Mouse (Mus musculus) MEL (cell line): ENCODE measurements around the gene Fam69a.
A peak's percentile ranks its signal among the peaks of the same experiment; 100 is the strongest.

Experiments
- BHLHE40 ChIP-seq: IDR thresholded peaks from 2 replicates; pipeline ENCODE4 v1.6.1; 2012; ENCODE audit warnings: low read depth, mild to moderate bottlenecking, inconsistent platforms, low read length, improper control_type of control experiment, borderline replicate concordance
- CTCF ChIP-seq, 3 experiments: IDR thresholded peaks in 2 of 3; conservative IDR thresholded peaks in 1 of 3; 2 replicates each; pipeline ENCODE4 v1.5.1; 2011 to 2012; ENCODE audit warnings: low read length in 3 of 3, low read depth in 2 of 3, mild to moderate bottlenecking in 2 of 3, improper control_type of control experiment in 1 of 3, inconsistent platforms in 1 of 3, mixed read lengths in 1 of 3, moderate library complexity in 1 of 3; ENCODE audit not compliant: control insufficient read depth in 1 of 3, insufficient read depth in 1 of 3, poor library complexity in 1 of 3, severe bottlenecking in 1 of 3
- ELF1 ChIP-seq: IDR thresholded peaks from 2 replicates; pipeline ENCODE4 v1.6.1; 2014; ENCODE audit warnings: low read depth, mild to moderate bottlenecking, inconsistent platforms, low read length, improper control_type of control experiment, moderate library complexity
- POLR2A ChIP-seq, 2 experiments: IDR thresholded peaks; 2 replicates each; pipeline ENCODE4 v1.6.1; 2011 to 2012; ENCODE audit warnings: low read length in 2 of 2, mild to moderate bottlenecking in 2 of 2, control low read depth in 1 of 2, improper control_type of control experiment in 1 of 2, low read depth in 1 of 2, moderate library complexity in 1 of 2; ENCODE audit not compliant: control insufficient read depth in 1 of 2, insufficient read depth in 1 of 2, poor library complexity in 1 of 2

DNA sequence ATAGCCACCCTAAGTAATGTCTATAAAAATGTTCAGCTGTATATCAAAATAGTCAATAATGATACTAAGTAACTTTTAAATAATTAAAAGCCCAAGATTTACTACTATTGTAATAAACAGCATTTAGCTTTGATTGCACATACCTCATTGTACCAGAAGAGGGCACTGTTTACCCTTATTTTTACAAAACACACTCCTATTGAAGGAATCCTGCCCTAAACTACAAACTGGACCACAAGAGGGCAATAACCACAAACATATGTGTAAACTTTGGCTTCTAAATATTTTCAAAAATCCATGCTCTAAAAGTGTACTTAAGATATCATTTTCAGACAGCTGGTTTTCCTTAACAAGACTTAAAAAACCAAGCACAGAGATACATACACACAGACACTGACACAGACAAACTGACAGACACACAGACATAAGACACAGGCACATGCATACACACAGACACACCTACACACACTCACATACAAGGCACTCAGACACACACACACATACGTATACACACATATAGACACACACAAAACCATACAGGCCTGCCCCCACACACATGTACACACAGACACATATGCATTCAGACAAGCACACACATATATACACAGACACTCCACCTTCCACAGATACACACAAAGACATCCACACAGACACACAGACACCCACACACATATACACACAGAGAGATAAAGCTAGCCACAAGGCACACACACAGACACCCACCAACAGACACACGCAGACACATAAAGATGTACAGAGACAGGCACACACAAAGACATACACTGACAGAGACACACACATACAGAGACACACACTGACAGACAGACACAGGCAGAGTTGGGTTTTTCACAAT lies 65.3 kb downstream of the Fam69a start:
- TF ChIP-seq BHLHE40 (no peak), POLR2A (IDR thresholded peaks at IDR 0.05; ENCODE audit: control insufficient read depth in 1 of 2, insufficient read depth in 1 of 2, low read depth in 1 of 2, low read length in 2 of 2, poor library complexity in 1 of 2) (no peak), CTCF (IDR thresholded peaks at IDR 0.05 in 2 of 3, conservative IDR thresholded peaks at IDR 0.05 in 1 of 3; ENCODE audit: control insufficient read depth in 1 of 3, insufficient read depth in 1 of 3, low read depth in 2 of 3, low read length in 3 of 3, poor library complexity in 1 of 3, severe bottlenecking in 1 of 3) (peak; percentile 5 to 100 (median 57); a peak in 4 of 6 replicates), ELF1 (no peak)
